Mouse (Mus musculus) lung, adult 2 months (tissue): ENCODE results near the gene Ppan. TPM values are rescaled to one million over a fixed set of nuclear protein-coding genes. Genes with fewer than 3 reads are reported as not detected.

Experiments
- DNase-seq: peaks from one replicate; pipeline ENCODE4 v3.0.0; 2022
- H3K4me1 ChIP-seq: fragments of 200-500 bp; 2 replicates; pipeline ENCODE4 v1.6.1; 2011; ENCODE audit warnings: low read length; ENCODE audit not compliant: control insufficient read depth, insufficient read depth
- H3K4me3 ChIP-seq: fragments of 200-500 bp; replicated peaks from 2 replicates; pipeline ENCODE3; 2011; ENCODE audit warnings: low read depth, mild to moderate bottlenecking, control low read depth, low read length; ENCODE audit errors: extremely low read depth
- CTCF ChIP-seq: fragments of 200-500 bp; IDR thresholded peaks from 2 replicates; pipeline ENCODE4 v1.5.1; 2011; ENCODE audit warnings: mild to moderate bottlenecking, low read length, control low read depth; ENCODE audit not compliant: insufficient read depth
- POLR2A ChIP-seq: fragments of 200-500 bp; IDR thresholded peaks from 2 replicates; pipeline ENCODE4 v1.6.1; 2011; ENCODE audit warnings: low read depth, mild to moderate bottlenecking, control low read depth, low read length, borderline replicate concordance; ENCODE audit errors: extremely low read depth
- WGBS: fragments of 180-500 bp; shearing (Covaris S2); methylation state at CpG from one replicate; pipeline ENCODE4 v1.1.7; 2018; 5-methylcytosine and 5-hydroxymethylcytosine counted together
- polyA plus RNA-seq: library from polyadenylated mRNA; depleted of rRNA; stranded (reverse); fragments of >200 nt; gene quantifications from 2 replicates; pipeline ENCODE4 v1.2.3, GENCODE M21; 2012

The Ppan gene
- polyA plus RNA-seq, 1 experiment = 36.2 TPM

DNA sequence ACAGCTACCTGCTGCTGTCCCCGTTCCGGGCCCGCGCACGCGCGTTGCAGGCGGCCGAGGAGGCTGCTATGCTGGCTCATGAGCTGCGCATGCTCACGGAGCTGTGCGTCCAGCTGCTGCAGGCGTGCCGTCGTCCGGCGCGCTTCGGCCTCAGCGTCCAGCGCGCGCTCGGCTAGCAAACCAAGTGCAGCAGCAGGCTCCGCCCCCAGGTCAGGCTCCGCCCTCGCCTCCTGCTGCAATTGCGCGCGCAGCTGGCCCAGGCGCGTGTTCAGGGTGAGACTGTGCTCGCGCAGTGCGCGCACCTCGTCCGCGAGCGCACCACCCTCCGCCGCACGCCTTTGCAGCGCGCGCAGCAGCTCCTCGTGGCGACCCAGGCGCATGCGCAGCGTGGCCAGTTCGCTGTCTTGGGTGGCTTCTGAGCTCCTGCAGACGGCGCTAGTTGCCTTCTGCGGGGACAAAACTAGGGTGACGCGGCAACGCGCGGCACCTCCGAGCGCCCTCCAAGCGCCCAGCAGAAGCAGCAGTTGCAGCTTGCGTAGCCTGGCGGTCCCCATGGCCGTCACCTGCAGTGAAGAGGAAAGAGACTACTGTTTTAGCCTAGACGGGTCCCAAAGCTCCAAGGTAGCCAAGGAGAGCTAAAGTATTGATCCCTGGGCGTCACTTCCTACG, 9.8 kb upstream of the Ppan start:
- DNase-seq = peak; percentile 99
- TF ChIP-seq CTCF (peak; percentile 70), POLR2A (peak; percentile 85)
- Histone ChIP-seq H3K4me1 (peaks cover 4% of the 10 kb centered on the region; the same call in 1 of the 2 replicates), H3K4me3 (peak overlapping the region; percentile 68)
- WGBS = under 1% methylated on average over 69 of the region's 69 CpGs

DNA sequence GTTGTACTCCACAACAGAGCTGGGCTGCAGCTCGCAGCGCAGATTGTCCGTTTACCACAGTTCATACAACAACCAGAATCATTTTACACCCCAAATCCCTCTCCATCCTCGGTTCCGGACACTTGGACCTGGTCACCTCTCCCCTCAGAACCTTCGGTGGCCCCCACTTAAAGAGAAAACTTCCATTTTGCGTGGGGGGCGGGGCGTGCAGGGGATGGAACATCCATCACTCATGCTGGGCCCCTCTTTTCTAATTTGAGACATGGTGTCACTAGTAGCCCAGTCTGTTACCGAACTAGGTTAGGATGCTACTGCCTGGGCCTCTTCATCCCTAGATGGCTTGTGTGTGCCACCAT, 9.3 kb upstream of the Ppan start:
- no peak for DNase-seq
- TF ChIP-seq CTCF (no peak), POLR2A (no peak)
- H3K4me1 ChIP-seq = peaks cover 4% of the 10 kb centered on the region; the same call in 1 of the 2 replicates
- 15% methylated on average over 10 of the region's 10 CpGs for WGBS
- H3K4me3 ChIP-seq = peak overlapping the region; percentile 52

DNA sequence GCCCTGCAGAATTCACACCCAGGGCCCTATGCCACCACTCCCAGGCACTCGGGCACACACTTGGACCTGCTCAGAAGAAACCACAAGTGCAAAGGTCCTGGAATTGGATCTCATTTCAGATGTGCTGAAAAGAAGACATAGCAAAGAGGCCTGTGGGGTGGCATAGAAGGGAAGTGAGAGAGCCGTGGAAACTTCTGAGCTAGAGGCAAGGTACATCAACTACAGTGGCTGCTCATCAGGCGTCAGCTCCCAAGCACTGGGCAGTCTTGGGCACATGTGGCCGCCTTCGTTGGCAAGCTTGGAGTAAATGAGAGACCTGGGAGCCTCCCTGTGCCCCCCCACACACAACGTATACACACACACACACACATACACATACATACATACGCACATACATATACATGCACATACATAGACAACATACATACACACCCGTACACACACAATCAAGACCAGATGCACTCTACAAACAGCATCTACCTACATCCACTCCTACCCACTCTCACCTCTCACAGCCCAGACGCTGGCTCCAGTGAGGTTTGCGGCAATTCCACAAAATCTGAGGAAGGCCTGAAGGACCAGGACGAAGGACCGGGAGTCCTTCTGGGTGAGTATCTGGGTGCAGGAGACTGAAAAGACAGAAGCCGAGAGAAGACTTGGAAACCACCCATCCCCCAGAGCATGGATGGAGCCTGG, 8.7 kb upstream of the Ppan start, which contains the start of gene Angptl6:
TSS of gene Angptl6 (minus strand) at position 631 of the 696 bp plus-strand sequence.
- 81% methylated on average over 13 of the region's 13 CpGs for WGBS

DNA sequence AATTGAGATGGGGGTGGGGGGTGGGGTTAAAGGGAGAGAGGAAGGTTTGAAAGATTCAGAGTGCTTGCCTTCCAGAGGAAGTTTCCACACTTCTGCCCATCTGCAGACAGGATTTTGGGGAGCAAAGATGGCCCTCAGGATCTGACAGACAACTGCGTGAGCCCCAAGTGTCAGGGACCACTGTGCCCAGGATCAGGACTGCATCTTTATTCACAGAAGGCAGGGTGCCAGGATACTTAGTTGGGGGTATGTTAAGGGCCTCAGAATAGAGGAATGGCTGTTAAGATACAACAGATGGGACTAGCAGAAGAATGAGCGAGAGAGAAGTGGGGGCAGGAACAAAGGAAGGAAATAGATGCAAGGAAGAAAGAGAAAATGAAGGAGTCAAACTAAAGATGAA, 1.4 kb upstream of the Ppan start:
- TF ChIP-seq CTCF = no peak
- no peak for TF ChIP-seq POLR2A
- DNase-seq = no peak
- no peak overlapping the region for H3K4me3 ChIP-seq
- H3K4me1 ChIP-seq = no peaks in the 10 kb centered on the region; the same call in 1 of the 2 replicates
- 96% methylated on average over 2 of the region's 2 CpGs for WGBS

More for the DNA sequence above, 8.7 kb upstream of the Ppan start, which contains the start of gene Angptl6:
- DNase-seq = no peak
- Histone ChIP-seq H3K4me1 (peaks cover 4% of the 10 kb centered on the region; the same call in 1 of the 2 replicates), H3K4me3 (peak within 1 kb of the TSS; percentile 52)
- TF ChIP-seq CTCF (no peak), POLR2A (no peak)

DNA sequence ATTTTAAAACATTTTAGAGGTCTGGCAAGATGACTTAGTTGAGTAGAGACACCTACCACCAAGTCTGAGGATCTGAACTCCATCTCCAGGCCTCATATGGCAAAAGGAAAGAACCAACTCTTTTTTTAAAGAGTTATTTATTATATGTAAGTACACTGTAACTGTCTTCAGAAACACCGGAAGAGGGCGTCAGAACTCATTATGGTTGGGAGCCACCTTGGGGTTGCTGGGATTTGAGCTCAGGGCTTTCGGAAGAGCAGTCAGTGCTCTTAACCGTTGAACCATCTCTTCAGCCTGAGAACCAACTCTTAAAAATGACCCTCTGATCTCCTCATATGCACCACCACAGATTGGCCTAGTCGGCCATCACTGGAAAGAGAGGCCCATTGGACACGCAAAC, 784 bp upstream of the Ppan start:
- no peak for DNase-seq
- TF ChIP-seq CTCF (no peak), POLR2A (no peak)
- WGBS = 90% methylated on average over 6 of the region's 6 CpGs
- H3K4me3 ChIP-seq = no peak overlapping the region
- no peaks in the 10 kb centered on the region; the same call in 1 of the 2 replicates for H3K4me1 ChIP-seq

DNA sequence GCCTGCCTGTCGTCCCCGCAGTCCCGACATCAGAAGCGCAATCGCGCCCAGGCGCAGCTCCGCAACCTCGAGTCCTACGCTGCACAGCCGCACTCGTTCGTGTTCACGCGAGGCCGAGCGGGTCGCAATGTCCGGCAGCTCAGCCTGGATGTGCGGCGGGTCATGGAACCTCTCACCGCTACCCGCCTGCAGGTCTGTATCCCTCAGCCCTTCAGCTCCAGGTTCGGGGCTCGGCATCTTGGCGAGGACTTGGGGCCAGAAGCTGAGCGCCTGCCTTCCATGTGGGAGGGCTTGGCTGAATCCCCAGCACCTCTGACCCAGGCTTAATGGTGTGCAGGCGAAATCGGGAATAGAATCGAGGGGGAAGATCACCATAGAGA, 401 bp downstream of the Ppan start:
- 1% methylated on average over 30 of the region's 30 CpGs for whole genome bisulfite sequencing
- TF ChIP-seq POLR2A (no peak), CTCF (no peak)
- DNase-seq = no peak
- peak overlapping the region; percentile 74 for H3K4me3 ChIP-seq
- no peaks in the 10 kb centered on the region; the same call in 1 of the 2 replicates for H3K4me1 ChIP-seq

DNA sequence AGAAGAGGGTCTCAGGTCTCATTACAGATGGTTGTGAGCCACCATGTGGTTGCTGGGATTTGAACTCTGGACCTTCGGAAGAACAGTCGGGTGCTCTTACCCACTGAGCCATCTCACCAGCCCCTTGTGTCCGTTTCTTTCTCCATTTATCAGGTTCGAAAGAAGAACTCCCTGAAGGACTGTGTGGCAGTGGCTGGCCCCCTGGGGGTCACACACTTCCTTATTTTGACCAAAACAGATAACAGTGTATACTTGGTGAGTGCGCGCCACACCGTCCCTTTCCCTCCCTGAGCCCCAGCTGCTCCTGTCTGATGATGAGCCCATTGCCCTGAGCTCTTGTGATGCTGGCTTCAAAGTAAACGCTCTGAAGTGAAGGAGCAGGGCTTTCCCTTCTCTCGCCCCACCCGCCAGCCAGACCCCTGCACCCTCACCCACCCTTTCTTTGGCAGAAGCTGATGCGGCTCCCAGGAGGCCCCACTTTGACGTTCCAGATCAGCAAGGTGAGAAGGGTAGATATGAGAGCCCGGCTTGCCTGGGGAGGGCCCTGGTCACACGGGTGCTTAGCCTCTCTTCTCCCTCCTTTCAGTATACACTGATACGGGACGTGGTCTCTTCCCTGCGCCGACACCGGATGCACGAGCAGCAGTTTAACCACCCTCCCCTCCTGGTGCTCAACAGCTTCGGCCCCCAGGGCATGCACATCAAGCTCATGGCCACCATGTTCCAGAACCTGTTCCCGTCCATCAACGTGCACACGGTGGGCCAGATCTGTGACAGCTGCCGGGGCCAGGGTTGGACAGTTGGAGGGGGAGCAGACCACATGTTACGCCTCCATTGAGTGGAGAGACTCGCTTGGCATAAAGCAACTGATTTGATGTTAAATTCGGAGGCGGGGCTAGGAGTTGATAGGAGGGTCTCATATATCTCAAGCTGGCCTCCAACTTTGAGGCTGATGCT, 1.5 kb downstream of the Ppan start:
- no peak for TF ChIP-seq CTCF
- no peak for TF ChIP-seq POLR2A
- no peak for DNase-seq
- H3K4me3 ChIP-seq = no peak overlapping the region
- 78% methylated on average over 29 of the region's 29 CpGs for WGBS
- H3K4me1 ChIP-seq = no peaks in the 10 kb centered on the region; the same call in 1 of the 2 replicates

DNA sequence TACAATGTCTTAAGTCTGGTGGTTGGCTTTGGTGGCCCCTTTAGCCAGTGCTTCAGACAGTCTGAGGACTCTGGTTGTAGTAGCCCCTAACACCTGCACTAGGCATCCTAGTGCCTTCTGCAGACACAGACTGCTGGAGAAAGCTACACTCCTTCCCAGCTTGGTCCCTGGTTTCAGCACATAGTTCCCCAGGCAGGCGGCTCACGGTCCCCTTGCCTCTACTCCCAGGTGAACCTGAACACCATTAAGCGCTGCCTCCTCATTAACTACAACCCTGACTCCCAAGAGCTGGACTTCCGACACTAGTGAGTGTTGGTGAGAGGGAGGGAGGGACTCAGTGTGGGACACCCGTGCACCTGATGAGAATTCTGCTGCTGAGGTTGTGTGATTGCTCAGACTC, 2.4 kb downstream of the Ppan start:
- DNase-seq = no peak
- WGBS = 87% methylated on average over 5 of the region's 5 CpGs
- TF ChIP-seq POLR2A (no peak), CTCF (no peak)
- Histone ChIP-seq H3K4me1 (no peaks in the 10 kb centered on the region; the same call in 1 of the 2 replicates), H3K4me3 (no peak overlapping the region)
